Mouse (Mus musculus): ENCODE results near the gene Akap13.

The Akap13 gene

DNA sequence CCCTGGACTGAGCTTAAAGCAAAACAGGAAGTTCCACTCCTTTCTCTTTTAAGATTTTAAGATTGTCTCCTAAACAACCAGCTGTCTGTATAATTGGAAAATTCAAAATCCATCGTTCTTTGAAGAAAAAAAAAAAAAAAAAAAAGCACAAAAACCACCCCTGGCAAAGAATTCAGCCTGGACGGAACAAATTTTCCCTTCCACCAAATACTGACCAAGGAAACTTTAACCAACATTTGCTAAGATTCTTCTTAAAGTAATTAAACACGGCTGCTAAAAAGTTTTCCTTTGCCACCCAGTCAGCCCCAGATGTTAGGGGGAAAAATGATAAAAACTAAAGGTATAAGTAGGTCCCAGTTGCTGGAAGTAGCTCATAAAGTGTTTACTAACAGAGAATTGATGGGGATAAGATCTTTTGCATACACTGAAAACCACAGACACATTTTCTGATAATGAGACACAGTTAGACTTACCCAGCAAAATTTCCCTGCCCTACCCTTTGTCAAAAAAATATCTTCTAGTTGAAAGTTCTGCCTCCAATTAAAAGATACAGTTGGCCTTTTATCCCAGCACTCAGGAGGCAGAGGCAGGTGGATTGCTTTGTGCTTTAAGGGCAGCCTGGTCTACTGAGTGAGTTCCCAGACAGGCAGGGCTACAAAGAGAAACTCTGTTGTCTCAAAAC, 338.5 kb downstream of the Akap13 start:
- no peak for DNase-seq (ENCODE audit: low spot score)

DNA sequence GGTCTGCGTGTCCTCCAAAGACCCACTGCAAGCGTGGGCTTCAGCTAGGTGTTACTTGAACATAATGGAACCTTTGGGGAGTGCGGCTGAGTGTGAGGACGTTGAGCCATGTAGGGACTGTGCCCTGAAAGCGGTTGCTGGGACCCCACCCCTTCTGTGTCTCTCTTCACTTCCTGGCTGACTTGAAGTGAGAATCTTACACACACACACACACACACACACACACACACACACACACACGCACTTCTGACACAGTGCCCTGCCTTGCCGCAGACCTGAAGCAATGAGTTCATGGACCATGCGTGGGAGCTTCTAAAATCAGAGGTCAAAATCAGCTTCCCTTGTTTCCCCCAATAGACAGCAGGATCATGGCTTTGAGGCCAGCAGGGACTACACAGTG, 339.8 kb downstream of the Akap13 start:
- DNase-seq (ENCODE audit: low spot score): no peak

DNA sequence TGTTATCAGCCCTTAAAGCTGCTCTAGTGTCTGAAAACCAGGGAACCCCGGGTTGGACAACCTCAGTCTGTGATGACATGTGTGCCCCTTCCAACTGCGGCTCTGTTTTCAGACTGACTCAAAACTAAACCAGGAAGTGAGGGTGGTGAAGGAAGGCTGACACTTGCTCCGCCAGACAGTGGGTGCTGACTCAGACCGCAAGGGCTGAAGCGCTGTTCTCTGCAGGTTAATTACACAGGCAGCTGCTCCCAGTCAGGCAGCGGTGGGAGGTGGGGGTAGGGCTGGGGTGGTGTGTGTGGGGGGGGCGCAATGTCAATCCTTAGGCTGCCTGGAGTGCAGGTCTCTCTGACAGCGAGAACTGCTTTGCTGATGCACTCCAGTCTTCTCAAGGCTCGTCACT, 341.1 kb downstream of the Akap13 start:
- DNase-seq (ENCODE audit: low spot score): no peak

DNA sequence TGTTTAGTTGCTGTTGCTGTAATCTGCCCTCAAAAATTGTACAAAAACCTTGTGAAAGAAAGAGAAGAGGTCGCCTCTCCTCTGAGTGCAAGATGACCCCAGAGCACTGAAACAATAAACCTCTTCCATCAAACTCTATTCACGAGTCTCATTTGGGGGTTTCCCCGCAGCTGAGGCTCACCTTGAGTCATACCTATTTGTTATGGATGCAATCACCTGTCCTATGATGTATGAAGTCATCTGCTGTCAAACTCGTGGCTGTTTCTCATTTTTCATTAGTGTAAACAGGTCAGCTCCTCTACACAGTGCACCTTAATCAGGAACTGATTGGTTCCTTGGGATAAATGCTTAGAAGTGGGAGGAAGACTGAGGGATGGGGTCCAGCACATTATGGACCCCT, 345.2 kb downstream of the Akap13 start:
- DNase-seq (ENCODE audit: low spot score): no peak

DNA sequence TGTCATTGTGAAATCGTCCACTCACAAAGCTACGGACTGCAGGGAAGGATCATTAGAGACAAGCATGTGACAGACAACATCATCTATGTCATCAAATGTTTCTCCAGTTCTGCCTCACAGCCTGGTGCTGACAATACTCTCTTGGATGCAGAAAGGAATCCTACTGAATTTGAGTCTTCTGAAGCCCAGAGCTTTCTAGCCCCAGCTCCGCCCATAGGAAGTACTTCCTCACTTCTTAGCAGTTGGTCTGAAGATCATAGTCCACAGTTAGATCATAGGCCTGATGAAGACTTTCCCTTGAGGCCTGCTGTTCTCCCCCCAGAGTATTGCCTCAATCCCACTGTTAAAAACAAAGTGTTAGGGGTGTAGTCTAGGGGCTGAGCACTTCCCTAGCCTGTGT, 345.7 kb downstream of the Akap13 start:
- no peak for DNase-seq (ENCODE audit: low spot score)

DNA sequence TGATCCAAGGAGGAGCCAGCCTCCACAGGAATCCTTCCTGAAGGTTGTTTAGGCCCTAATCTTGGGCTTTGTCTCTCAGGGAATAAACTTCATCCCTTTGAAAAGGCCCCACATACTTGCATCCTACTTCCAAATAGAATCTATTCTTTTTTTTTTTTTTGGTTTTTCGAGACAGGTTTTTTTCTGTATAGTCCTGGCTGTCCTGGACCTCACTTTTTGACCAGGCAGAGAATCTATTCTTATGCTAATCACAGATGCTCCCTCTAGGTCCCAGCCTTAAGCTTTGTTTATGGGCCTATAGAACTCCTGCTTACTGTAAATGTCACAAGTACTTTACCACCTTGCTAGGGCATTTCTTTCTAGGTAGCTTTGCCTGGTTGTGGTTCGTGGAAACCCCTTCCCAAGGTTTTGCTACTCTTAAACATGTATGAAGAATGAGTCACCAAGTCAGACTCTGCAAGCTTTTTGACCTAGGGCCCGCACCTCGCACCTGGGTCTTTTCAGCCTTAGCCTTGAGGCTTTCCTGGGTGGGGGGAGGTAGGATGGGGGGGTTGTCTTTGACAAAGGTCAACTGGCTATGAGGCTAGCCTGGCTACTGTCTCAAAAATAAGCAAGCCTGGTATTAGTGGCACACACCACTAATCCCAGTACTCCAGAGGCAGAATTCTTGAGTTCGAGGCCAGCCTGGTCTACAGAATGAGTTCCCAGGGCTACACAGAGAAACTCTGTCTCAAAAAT, 346.5 kb downstream of the Akap13 start:
- DNase-seq (ENCODE audit: low spot score): no peak

DNA sequence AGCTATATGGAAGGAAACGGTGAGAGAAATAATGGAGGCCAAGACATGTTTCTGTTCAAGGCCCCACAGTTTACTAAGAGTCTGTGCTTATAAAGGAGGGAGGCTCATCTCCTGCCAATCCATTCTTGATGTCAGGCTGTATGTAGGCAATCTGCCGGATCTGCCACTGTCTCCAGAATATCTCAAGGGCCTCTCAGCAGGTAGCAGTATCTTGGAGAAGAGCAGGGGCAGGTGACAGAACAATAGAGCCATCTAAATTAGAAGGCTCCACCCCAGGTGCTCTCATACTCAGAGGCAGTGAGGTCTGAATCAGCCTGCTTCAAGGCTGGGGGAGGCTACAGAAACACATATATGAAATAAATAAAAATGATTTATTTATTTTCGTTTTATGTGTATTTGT, 347.6 kb downstream of the Akap13 start:
- no peak for DNase-seq (ENCODE audit: low spot score)
